In genomic region chr12:29938376-29939041, GRCm38 (mm10) we compare ENCODE assay signal across 8 mouse cellular contexts. TPM values are rescaled to one million over a fixed set of nuclear protein-coding genes. Genes with fewer than 3 reads are reported as not detected.
A peak's percentile ranks its signal among the peaks of the same experiment; 100 is the strongest.
DNase-seq lines count a peak whose midpoint lies in the region; ATAC-seq and TF ChIP-seq lines count a peak whose summit lies in the region.

No protein-coding gene starts in this region.

- CTCF ChIA-PET in Patski (lab: Charles Lee): interaction anchor here (1.5 kb wide), 1 partner anchor 12 kb away, joined by 6 read pairs; no protein-coding TSS in a partner anchor

- peak overlapping the region; percentile 97; the same call in 1 of the 2 replicates for H3K27ac ChIP-seq in cortical plate, adult 2 months (ENCODE audit: insufficient read depth, low read length)
- H3K27ac ChIP-seq in intestine, embryonic 15.5 days: peak overlapping the region; percentile 93
- peak overlapping the region; percentile 96 for H3K27ac ChIP-seq in limb, embryonic 12.5 days
- H3K27ac ChIP-seq in midbrain, embryonic 15.5 days: peak overlapping the region; percentile 89

- no peaks in the 10 kb centered on the region for H3K36me3 ChIP-seq in intestine, embryonic 15.5 days
- peaks cover 16% of the 10 kb centered on the region; the same call in 1 of the 2 replicates for H3K36me3 ChIP-seq in limb, embryonic 12.5 days
- no peaks in the 10 kb centered on the region for H3K36me3 ChIP-seq in midbrain, embryonic 15.5 days (replicated peaks)

- H3K4me1 ChIP-seq in cortical plate, adult 2 months (ENCODE audit: control insufficient read depth, insufficient read depth, low read length): peaks cover 8% of the 10 kb centered on the region
- peaks cover 19% of the 10 kb centered on the region for H3K4me1 ChIP-seq in intestine, embryonic 15.5 days (replicated peaks)
- H3K4me1 ChIP-seq in limb, embryonic 12.5 days (replicated peaks): peaks cover 43% of the 10 kb centered on the region
- peaks cover 42% of the 10 kb centered on the region for H3K4me1 ChIP-seq in midbrain, embryonic 15.5 days

- peak overlapping the region; percentile 76 for H3K4me2 ChIP-seq in intestine, embryonic 15.5 days (replicated peaks)
- peak overlapping the region; percentile 88 for H3K4me2 ChIP-seq in limb, embryonic 12.5 days
- H3K4me2 ChIP-seq in midbrain, embryonic 15.5 days: peak overlapping the region; percentile 91

- H3K9ac ChIP-seq in intestine, embryonic 15.5 days: peak overlapping the region; percentile 90
- H3K9ac ChIP-seq in limb, embryonic 12.5 days (replicated peaks): peak overlapping the region; percentile 95
- peak overlapping the region; percentile 87 for H3K9ac ChIP-seq in midbrain, embryonic 15.5 days

- ATAC-seq in Patski: peak; percentile 85
- ATAC-seq in intestine, embryonic 15.5 days: peak; percentile 90
- ATAC-seq in limb, embryonic 12.5 days (ENCODE audit: insufficient number of reproducible peaks, insufficient read depth, low FRiP score, low TSS enrichment, low read depth): peak; percentile 61
- peak; percentile 77 for ATAC-seq in midbrain, embryonic 15.5 days (replicated peaks)
- no peak for ATAC-seq in megakaryocyte progenitor cell, adult 5-6 weeks (replicated peaks; ENCODE audit: poor library complexity)

- in situ Hi-C loops in Patski (cut with MboI; ENCODE audit: low pct_unique_long_range_greater_than_20kb): no loop called here

- WGBS in intestine, embryonic 15.5 days: under 1% methylated on average over 36 of the region's 40 CpGs
- WGBS in limb, embryonic 12.5 days: under 1% methylated on average over 40 of the region's 40 CpGs
- under 1% methylated on average over 40 of the region's 40 CpGs for WGBS in midbrain, embryonic 15.5 days

- peak overlapping the region; percentile 84 for H3K4me3 ChIP-seq in cortical plate, adult 2 months (ENCODE audit: insufficient read depth, low read length)
- H3K4me3 ChIP-seq in intestine, embryonic 15.5 days (replicated peaks): peak overlapping the region; percentile 83
- H3K4me3 ChIP-seq in limb, embryonic 12.5 days (replicated peaks): peak overlapping the region; percentile 91
- peak overlapping the region; percentile 92 for H3K4me3 ChIP-seq in midbrain, embryonic 15.5 days

- TF ChIP-seq CTCF in Patski (IDR thresholded peaks at IDR 0.05): no peak
- no peak for TF ChIP-seq CTCF in cortical plate, adult 2 months (IDR thresholded peaks at IDR 0.05; ENCODE audit: extremely low read depth, insufficient read depth, low read length)

- DNase-seq in Patski (ENCODE audit: low read depth, low spot score): no peak
- DNase-seq in gastrocnemius, postnatal 25 days: peak; percentile 70
- peak; percentile 44 for DNase-seq in telencephalon, adult 2 months (ENCODE audit: low read depth, low spot score)

- no peak for TF ChIP-seq POLR2A in cortical plate, adult 2 months (IDR thresholded peaks at IDR 0.05; ENCODE audit: extremely low read depth, insufficient read depth, low read length)

- no peaks in the 10 kb centered on the region for H3K27me3 ChIP-seq in Patski
- no peaks in the 10 kb centered on the region for H3K27me3 ChIP-seq in intestine, embryonic 15.5 days (replicated peaks)
- no peaks in the 10 kb centered on the region for H3K27me3 ChIP-seq in limb, embryonic 12.5 days
- H3K27me3 ChIP-seq in midbrain, embryonic 15.5 days (replicated peaks): no peaks in the 10 kb centered on the region

- H3K9me3 ChIP-seq in intestine, embryonic 15.5 days: no peaks in the 10 kb centered on the region
- no peaks in the 10 kb centered on the region for H3K9me3 ChIP-seq in limb, embryonic 12.5 days
- H3K9me3 ChIP-seq in midbrain, embryonic 15.5 days: no peaks in the 10 kb centered on the region

- POLR2A ChIA-PET in Patski (lab: Charles Lee): interaction anchor here (0.7 kb wide), 1 partner anchor 18 kb away, joined by 3 read pairs; no protein-coding TSS in a partner anchor

RNA-seq across cellular contexts. Expression of gene Pxdn, which starts 1.1 kb away (rescaled TPM):
- polyA plus RNA-seq in Patski (2021): 108 TPM
- polyA plus RNA-seq in cortical plate, adult 2 months (2012; rRNA removed): 72.8 and 75.0 TPM in 2 replicates
- total RNA-seq in gastrocnemius, postnatal 25 days (2021): 10 to 100 TPM; 12.1 to 23.8 TPM
- polyA plus RNA-seq in intestine, embryonic 15.5 days (2015; fragmentation: Nextera tagmentation; extraction: Ambion mirVana): 63.6 and 66.4 TPM in 2 replicates
- 147 and 160 TPM in 2 replicates for polyA plus RNA-seq in limb, embryonic 12.5 days (2016; fragmentation: Nextera tagmentation; extraction: Ambion mirVana)
- polyA plus RNA-seq in midbrain, embryonic 15.5 days (2015; fragmentation: Nextera tagmentation; extraction: Ambion mirVana): 49.5 and 52.3 TPM in 2 replicates
- total RNA-seq in megakaryocyte progenitor cell, adult 5-6 weeks (2015): not detected in 2 replicates
- not detected in 2 replicates for total RNA-seq in megakaryocyte progenitor cell, adult 5-6 weeks (2017)
